Mouse (Mus musculus): Measurements from ENCODE around the gene Dpp8.
"Not testable (repeated sequence)": the region's sequence is repeated elsewhere in the genome, so short reads cannot be mapped to it uniquely, and the experiment has no call there.

Gene Dpp8

DNA sequence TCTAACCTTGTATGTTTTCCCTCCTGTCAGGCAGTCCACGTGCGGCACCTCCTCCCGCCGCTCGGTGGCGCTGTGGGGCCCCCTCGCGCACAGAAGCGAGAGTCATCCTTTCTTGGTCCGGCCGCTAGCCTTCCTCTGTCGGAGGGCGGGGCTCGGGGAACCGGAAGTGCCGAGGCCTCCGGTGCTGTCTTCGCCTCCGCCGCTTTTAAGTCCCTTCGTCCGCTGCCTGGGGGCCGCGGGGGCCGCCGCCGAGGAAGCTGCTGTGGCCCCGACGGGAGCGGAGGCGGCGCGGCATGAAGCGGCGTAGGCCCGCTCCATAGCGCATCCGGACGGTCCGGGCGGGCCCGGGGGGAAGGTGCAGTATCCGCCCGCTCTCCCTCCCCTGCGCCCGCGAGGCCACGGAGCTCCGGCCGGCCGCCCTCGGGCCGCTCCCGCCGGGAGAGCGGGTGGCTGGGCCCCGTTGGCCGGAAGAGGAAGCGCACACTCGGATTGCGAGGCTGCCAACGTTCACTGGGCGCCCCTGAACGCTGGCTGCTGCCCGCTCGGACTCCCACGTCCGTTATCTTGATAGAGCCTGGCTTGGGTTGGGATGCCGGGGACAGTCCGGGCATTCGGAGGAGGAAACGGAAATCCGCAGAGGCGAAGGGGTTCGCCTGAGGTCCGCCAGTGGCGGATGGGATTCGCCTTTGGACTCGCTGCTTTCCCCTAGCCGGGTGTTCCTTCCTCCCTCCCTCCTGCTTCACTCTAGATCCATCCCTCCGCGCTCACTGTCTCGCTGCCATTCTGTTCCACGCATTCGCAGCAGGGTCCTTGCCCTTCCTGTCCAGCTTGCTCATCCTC, at the start of gene Dpp8:
Dpp8 (plus strand) TSS at position 146 of the 840 bp plus-strand sequence.
- DNase-seq (ENCODE audit: low spot score): peak; percentile 96

- DNase-seq (ENCODE audit: low spot score): no peak
Observed at GRCm38 (mm10) chr9:64985037-64985794, 47.0 kb upstream of the Dpp8 start.

DNA sequence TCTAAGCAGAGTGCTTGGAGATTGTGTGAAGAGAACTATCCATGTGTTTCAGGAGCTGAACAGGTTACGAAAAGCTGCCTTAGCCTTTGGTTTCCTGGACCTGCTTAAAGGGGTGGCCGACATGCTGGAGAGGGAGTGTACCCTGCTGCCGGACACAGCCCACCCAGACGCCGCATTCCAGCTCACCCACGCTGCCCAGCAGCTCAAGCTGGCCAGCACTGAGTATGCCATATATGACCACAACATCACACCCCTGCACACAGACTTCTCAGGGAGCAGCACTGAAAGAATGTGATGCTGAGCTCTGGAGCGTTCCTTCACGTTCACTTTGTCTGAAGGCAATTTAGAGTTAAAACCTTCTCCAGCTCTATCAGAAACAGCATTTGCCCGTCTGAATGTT, 46.4 kb upstream of the Dpp8 start:
- DNase-seq (ENCODE audit: low spot score): no peak

DNA sequence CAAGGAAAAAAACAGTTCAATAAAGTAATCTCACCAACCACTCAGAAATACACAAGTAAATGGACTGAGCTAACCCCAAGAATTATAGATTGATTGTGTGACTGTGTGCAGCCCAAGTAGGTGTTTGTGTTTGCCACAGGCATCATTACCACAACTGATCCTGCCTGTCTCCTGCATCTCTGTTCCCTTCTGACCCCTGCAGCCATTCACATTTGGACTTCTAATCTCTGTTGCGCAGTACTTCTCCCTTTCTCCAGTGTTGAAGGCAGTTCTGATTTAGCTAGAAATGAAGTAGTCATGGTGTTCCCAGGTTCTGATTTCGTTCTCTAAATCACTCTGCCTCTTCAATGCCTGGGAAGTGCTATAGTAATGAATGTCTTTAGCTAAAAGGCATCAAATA, 44.6 kb upstream of the Dpp8 start:
- no peak for DNase-seq (ENCODE audit: low spot score)

GRCm38 (mm10) chr9:64988443-64988842, 43.8 kb upstream of the Dpp8 start:
- no peak for DNase-seq (ENCODE audit: low spot score)

- DNase-seq (ENCODE audit: low spot score): no peak
Observed at GRCm38 (mm10) chr9:64990291-64990690, 41.9 kb upstream of the Dpp8 start.

- DNase-seq (ENCODE audit: low spot score): not testable (repeated sequence)
Observed at GRCm38 (mm10) chr9:64995464-64995863, 36.8 kb upstream of the Dpp8 start.

DNA sequence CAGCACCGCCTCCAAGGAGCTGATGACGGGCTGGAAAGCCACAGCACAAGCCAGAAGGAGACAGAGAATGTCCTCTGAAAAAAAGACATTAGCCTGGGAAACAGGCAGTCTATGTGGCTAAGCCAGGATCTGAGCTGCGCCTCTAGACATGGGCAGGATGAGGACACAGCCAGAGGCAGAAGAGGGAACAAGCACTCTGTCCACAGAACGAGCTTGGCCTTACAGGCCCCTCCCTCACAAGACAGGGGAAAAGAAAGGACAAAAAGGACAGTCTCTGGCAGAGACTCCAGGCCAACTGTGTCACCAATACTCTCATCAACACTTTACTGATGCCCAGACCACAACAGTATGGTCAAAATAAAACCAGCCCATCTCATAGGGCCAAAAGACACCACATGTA, 30.7 kb upstream of the Dpp8 start:
- DNase-seq (ENCODE audit: low spot score): no peak

GRCm38 (mm10) chr9:65005737-65006136, 26.5 kb upstream of the Dpp8 start:
- DNase-seq (ENCODE audit: low spot score): no peak

DNA sequence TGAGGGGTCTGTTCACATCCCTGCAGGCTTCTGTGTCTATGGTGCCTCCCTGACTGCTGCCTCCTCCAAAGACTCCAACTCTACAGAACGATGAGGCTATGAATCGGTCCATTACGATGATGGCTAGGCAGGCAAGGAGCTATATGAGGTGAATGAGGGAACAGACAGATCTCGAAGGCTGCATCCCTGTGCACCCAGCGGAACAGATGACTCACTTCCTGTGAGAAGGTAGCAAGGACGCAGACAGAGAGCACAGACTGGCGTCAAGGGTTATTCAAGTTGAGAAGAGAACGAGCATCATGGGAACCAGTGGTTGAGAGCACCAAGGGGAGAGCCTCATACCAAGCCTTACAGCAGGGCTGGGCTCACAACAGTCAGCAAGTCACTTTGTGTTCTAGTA, 21.6 kb upstream of the Dpp8 start:
- DNase-seq (ENCODE audit: low spot score): no peak

- DNase-seq (ENCODE audit: low spot score): no peak
Observed at GRCm38 (mm10) chr9:65011304-65011703, 20.9 kb upstream of the Dpp8 start.

DNA sequence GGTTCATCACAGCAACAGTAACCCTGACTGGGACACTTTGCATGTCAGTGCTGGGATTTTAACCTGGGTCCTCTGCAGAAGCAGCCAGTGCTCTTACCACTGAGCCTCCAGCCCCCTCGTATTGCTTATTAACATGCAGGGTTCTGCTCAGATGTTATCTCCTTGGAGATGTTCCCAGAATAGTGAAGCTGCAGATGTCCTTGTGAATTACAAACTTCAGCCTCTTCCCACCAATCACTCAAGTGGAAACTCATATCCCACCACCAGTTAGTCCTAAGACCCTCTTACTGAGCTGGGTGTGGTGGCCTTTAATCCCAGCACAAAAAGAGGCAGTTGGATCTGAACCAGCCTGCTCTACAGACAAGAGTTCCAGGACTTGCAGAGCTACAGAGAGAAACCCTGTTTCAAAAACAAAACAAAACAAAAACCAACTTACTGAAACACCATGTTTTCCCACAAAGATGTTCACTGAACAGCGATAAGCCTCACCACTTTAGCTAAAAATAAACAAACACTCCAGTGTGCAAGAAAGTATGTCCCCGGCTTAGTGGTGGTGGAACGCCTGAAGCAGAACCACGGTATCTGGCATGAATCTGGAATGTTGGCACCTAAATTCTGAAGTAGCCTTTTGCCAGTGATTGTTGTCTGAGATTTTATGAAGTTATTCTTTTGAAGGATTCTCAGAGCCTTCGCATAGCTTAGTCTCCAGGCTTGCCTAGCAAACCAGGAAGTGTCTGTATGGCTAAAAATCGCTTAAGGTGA, 16.6 kb upstream of the Dpp8 start:
- no peak for DNase-seq (ENCODE audit: low spot score)

- DNase-seq (ENCODE audit: low spot score): no peak
Observed at GRCm38 (mm10) chr9:65016241-65016977, 15.8 kb upstream of the Dpp8 start.

DNA sequence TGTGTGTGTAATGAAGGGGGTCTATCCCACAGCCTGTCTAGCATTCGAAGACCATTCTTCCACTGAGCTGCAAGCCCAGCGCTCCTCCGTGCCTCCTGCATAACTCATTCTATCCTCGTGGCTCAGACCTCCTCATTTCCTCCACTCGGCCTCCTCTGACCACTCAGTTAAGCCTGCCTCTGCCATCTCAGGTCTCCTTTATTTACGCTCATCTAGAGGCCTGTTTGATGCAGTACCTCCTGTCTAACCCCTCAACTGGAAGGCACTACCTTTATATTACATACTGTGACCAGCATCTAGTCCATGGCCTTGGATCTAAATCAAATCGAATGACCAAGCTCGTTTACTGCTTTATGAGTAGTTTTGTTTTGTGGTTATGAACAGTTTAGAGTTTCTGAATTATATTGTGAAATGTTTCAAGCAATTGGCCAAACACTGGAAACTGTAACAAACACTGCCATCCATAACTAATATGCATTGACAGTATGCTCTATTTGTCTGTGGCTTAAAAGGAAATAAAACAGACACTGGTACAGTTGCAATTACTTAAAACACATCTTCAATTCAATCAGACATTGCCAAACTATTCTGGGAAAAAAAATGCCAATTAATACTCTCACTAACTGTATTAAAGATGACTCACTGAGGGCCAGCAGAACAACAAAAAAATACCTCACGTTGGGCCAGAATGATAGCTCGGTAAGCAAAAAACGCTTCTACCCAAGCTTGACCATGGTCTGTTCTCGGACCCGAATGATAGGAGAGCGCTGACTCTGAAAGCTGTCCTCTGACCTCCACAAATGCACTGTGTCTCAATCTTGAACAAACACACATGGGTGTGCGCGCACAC, 15.0 kb upstream of the Dpp8 start:
- no peak for DNase-seq (ENCODE audit: low spot score)

- DNase-seq (ENCODE audit: low spot score): no peak
Observed at GRCm38 (mm10) chr9:65017896-65018295, 14.3 kb upstream of the Dpp8 start.

DNA sequence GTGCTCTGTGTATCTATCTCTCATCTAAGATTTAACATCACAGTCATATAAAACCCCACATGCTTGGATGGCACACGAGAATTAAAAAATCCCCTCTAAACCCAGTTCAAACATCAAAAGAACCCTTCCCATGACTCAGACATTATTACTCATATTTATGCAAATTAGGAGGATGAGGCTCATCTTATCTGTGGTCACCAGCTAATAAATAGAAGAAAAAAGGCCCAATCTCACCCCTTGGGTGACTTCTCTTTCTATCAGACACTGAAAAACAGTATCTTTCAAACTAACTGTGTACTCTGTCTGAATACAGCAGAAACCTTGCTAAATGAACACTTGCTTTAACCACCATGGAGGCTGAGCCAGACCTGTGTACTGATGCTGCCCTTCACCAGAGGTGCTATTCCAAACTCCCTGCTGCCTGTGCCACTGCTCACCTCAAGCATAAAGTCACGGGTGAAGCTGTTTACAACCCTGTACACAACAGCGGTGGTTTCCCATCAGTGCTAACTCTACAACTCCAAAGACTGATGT, 13.6 kb upstream of the Dpp8 start:
- DNase-seq (ENCODE audit: low spot score): no peak

DNA sequence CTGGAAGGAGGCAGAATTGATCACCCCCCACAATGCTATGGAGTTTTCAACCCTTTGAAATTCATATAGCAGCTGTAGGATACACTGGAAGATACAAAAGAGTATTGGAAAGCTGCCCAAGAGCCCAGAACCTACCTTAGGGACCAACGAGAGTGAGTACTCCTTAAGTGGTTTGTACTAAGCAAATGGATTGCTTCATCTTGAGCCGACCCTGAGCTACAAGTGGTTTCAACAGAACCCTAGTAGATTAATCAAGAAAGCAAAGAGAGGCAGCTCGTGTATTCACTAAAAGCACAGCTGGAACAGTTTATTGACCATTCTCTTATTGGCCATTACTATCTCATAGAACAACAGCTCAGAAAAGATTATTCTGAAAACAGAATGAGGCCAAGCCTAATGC, 13.1 kb upstream of the Dpp8 start:
- DNase-seq (ENCODE audit: low spot score): no peak

- no peak for DNase-seq (ENCODE audit: low spot score)
Observed at GRCm38 (mm10) chr9:65020128-65020527, 12.1 kb upstream of the Dpp8 start.

DNA sequence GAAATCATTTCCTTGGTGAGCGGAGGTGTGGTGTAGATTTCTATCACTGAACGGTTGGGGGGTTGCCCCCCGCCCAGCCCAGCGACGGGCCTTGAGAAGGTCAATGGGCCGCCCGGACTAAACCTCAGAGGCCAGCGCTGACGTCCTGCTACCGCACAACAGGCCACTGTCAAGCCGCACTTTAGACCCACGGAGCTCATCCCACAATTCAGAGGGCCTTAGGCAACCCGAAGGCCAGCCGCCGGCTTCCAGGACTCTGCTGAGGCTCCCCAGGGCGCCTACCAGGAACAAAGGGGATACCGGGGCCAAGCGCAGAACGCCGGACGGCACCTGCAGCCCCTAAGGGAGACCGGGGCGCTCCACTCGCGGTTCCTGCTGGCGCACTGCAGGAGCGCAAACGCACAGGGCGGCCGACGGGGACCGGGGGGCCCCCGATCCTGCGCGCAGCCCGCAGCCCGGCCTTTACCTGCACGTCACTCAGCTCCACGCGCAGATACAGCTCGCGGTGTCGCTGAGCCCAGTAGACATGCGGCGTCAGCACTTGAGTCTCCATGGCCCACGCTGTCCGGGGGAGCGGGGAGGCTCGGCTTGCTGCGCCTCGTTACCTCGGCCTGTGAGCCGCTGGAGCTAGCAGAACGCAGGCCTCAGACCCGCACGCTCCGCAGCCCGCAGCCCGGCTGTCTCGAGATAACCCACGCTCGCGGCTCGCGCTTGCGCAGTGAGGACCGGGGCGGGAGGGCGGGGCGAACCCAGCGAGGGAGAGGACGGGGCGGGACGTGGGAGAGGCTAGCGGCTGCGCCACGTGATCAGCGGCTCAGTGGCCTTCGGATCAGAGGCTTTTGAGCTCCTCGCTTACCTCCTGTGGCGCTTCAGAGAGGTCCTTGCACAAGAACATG, 11.0 kb upstream of the Dpp8 start, which contains the start of gene Hacd3:
Hacd3 (minus strand) TSS at position 703 of the 896 bp plus-strand sequence.
- peak; percentile 89 for DNase-seq (ENCODE audit: low spot score)
